Mouse (Mus musculus): ENCODE measurements around the gene Slc43a1. TPM values are rescaled to one million over a fixed set of nuclear protein-coding genes. Genes with fewer than 3 reads are reported as not detected.

Gene Slc43a1
- total RNA-seq, 4 experiments from 2014 or later: 3.0 to 7.5 (median 5.5) TPM

DNA sequence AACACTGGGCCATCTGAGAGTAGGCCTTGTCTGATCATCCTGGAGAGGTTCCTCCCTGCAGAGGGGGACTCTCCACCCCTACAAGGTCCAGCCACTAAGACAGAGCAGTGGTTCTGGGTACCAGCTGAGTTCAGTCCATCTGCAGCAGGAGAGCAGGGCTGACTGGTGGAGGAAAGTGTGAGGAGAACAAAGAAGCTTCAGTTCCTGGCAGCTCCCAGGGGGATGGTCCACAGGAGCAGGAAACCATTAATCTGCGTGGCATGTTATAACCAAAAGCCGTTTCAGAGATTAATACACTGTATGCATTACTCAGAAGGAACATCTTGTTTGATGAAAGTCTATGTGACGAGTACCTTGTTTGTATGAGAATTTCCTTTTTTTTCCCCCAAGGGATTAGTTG lies 74.1 kb downstream of the Slc43a1 start:
- DNase-seq: no peak

Other genes with a start within 250 kb of the Slc43a1 start
- 100 to 1,000 TPM; 125 to 161 (median 155) TPM for gene Ctnnd1, start 188.1 kb upstream of the Slc43a1 start, total RNA-seq (2022)
- gene Btbd18, start 179.8 kb upstream of the Slc43a1 start, total RNA-seq (2022): under 1 TPM in 2 of 4 experiments, not detected in 2; 0.10 to 0.12 TPM
- 10 to 100 TPM; 31.8 to 49.5 (median 35.8) TPM for gene Selenoh, start 168.1 kb upstream of the Slc43a1 start, total RNA-seq (2022)
- not detected for gene Gm28635, start 160.8 kb upstream of the Slc43a1 start, total RNA-seq (2022)
- 10 to 100 TPM; 21.1 to 30.7 (median 26.0) TPM for gene Med19, start 160.4 kb upstream of the Slc43a1 start, total RNA-seq (2022)
- 100 to 1,000 TPM; 161 to 203 (median 188) TPM for gene Tmx2, start 159.7 kb upstream of the Slc43a1 start, total RNA-seq (2022)
- gene Zdhhc5, start 123.7 kb upstream of the Slc43a1 start, total RNA-seq (2022): 10 to 100 TPM; 58.8 to 72.1 (median 62.7) TPM
- 10 to 100 TPM; 12.6 to 15.2 (median 14.3) TPM for gene Clp1, start 111.5 kb upstream of the Slc43a1 start, total RNA-seq (2022)
- gene Ypel4, start 104.8 kb upstream of the Slc43a1 start, total RNA-seq (2022): 10 to 100 TPM in 2 of 4 experiments, 1 to 10 TPM in 2; 4.5 to 11.8 (median 9.7) TPM
- gene Gm19426, start 95.2 kb upstream of the Slc43a1 start, total RNA-seq (2022): 1 to 10 TPM; 1.7 to 4.3 (median 2.8) TPM
- 100 to 1,000 TPM in 1 of 4 experiments, 10 to 100 TPM in 3; 80.5 to 116 (median 91.7) TPM for gene Serping1, start 63.4 kb upstream of the Slc43a1 start, total RNA-seq (2022)
- 10 to 100 TPM; 13.3 to 20.7 (median 15.2) TPM for gene Ube2l6, start 40.0 kb upstream of the Slc43a1 start, total RNA-seq (2022)
- not detected for gene Smtnl1, start 16.2 kb upstream of the Slc43a1 start, total RNA-seq (2022)
- 10 to 100 TPM; 28.2 to 43.5 (median 39.5) TPM for gene Timm10, start 11.9 kb upstream of the Slc43a1 start, total RNA-seq (2022)
- 1 to 10 TPM; 1.2 to 1.8 (median 1.6) TPM for gene Rtn4rl2, start 47.9 kb downstream of the Slc43a1 start, total RNA-seq (2022)
- gene Slc43a3, start 97.7 kb downstream of the Slc43a1 start, total RNA-seq (2022): 10 to 100 TPM; 63.1 to 81.5 (median 75.7) TPM
- not detected for gene Prg2, start 141.6 kb downstream of the Slc43a1 start, total RNA-seq (2022)
- gene Prg3, start 149.4 kb downstream of the Slc43a1 start, total RNA-seq (2022): not detected
- gene Ssrp1, start 198.4 kb downstream of the Slc43a1 start, total RNA-seq (2022): 100 to 1,000 TPM; 130 to 156 (median 142) TPM
- gene P2rx3, start 198.6 kb downstream of the Slc43a1 start, total RNA-seq (2022): 1 to 10 TPM in 3 of 4 experiments, under 1 TPM in 1; 0.83 to 1.8 (median 1.3) TPM
- gene Tnks1bp1, start 209.2 kb downstream of the Slc43a1 start, total RNA-seq (2022): 100 to 1,000 TPM; 103 to 135 (median 120) TPM

All from adrenal gland, adult 8-10 months (tissue).